Mouse (Mus musculus) CH12.LX (cell line): Measurements from ENCODE around the gene Nipbl. TPM values are rescaled to one million over a fixed set of nuclear protein-coding genes. Genes with fewer than 3 reads are reported as not detected.

Experiments
- DNase-seq: peaks from one replicate; pipeline ENCODE4 v3.0.0-alpha.2; 2013; ENCODE audit errors: extremely low read depth
- H3K27ac ChIP-seq: 2 replicates; pipeline ENCODE4 v1.5.1; 2012; ENCODE audit warnings: low read depth, mild to moderate bottlenecking, control low read depth, moderate library complexity; ENCODE audit not compliant: insufficient read depth
- H3K27me3 ChIP-seq: replicated peaks from 2 replicates; pipeline ENCODE3; 2012; ENCODE audit warnings: inconsistent platforms
- H3K36me3 ChIP-seq, 2 experiments: replicated peaks in 1 of 2; 2 replicates each; pipeline versions ENCODE3 to v1.6.1; 2012; ENCODE audit warnings: inconsistent platforms in 1 of 2, low read length in 1 of 2, mild to moderate bottlenecking in 1 of 2, mixed read lengths in 1 of 2, moderate library complexity in 1 of 2; ENCODE audit not compliant: control insufficient read depth in 1 of 2, insufficient read depth in 1 of 2
- H3K4me1 ChIP-seq, 2 experiments: 2 replicates each; pipeline ENCODE4 v1.6.1; 2012; ENCODE audit warnings: inconsistent platforms in 1 of 2, moderate library complexity in 1 of 2; ENCODE audit not compliant: insufficient read depth in 2 of 2, control insufficient read depth in 1 of 2
- H3K4me2 ChIP-seq: 2 replicates; pipeline ENCODE4 v1.6.1; 2012; ENCODE audit warnings: low read depth, mild to moderate bottlenecking, control low read depth; ENCODE audit not compliant: poor library complexity, insufficient read depth, severe bottlenecking
- H3K4me3 ChIP-seq, 3 experiments: fragments of 150-350 bp in 1 of 3; sonication (generic) in 1 of 3; replicated peaks in 1 of 3; 2 replicates each; pipeline versions ENCODE3 to v1.5.1; 2011 to 2012; ENCODE audit warnings: low read depth in 2 of 3, low read length in 2 of 3, mild to moderate bottlenecking in 2 of 3, moderate library complexity in 2 of 3, control low read depth in 1 of 3, improper control_type of control experiment in 1 of 3, inconsistent platforms in 1 of 3, mixed read lengths in 1 of 3; ENCODE audit not compliant: poor library complexity in 1 of 3
- H3K79me2 ChIP-seq: replicated peaks from 2 replicates; pipeline ENCODE4 v1.6.1; 2012; ENCODE audit warnings: mild to moderate bottlenecking, moderate library complexity; ENCODE audit not compliant: control insufficient read depth, poor library complexity, insufficient read depth, severe bottlenecking; ENCODE audit errors: extremely low read depth
- H3K9ac ChIP-seq: 2 replicates; pipeline ENCODE4 v1.6.1; 2012; ENCODE audit warnings: low read depth, mild to moderate bottlenecking, control low read depth, moderate library complexity; ENCODE audit not compliant: insufficient read depth
- H3K9me3 ChIP-seq: replicated peaks from 2 replicates; pipeline ENCODE3; 2012; ENCODE audit warnings: low read length, inconsistent platforms, mixed read lengths
- BHLHE40 ChIP-seq: IDR thresholded peaks from 2 replicates; pipeline ENCODE4 v1.6.1; 2011; ENCODE audit warnings: mild to moderate bottlenecking, low read depth, low read length, improper control_type of control experiment
- CTCF ChIP-seq, 2 experiments: IDR thresholded peaks in 1 of 2; conservative IDR thresholded peaks in 1 of 2; 2 replicates each; pipeline ENCODE4 v1.5.1; 2011 to 2012; ENCODE audit warnings: low read depth in 2 of 2, low read length in 2 of 2, improper control_type of control experiment in 1 of 2, inconsistent platforms in 1 of 2, mild to moderate bottlenecking in 1 of 2, moderate library complexity in 1 of 2
- E2F4 ChIP-seq: IDR thresholded peaks from 2 replicates; pipeline ENCODE4 v1.6.1; 2011; ENCODE audit warnings: low read depth, low read length, improper control_type of control experiment; ENCODE audit not compliant: insufficient replicate concordance
- EP300 ChIP-seq: IDR thresholded peaks from 2 replicates; pipeline ENCODE4 v1.6.1; 2011; ENCODE audit warnings: low read length, improper control_type of control experiment
- ETS1 ChIP-seq: conservative IDR thresholded peaks from 2 replicates; pipeline ENCODE4 v1.6.1; 2012; ENCODE audit warnings: low read depth, mild to moderate bottlenecking, inconsistent platforms, low read length, improper control_type of control experiment, moderate library complexity
- GABPA ChIP-seq: IDR thresholded peaks from 2 replicates; pipeline ENCODE4 v1.6.1; 2012; ENCODE audit warnings: low read depth, low read length, improper control_type of control experiment, inconsistent platforms; ENCODE audit not compliant: insufficient replicate concordance
- HCFC1 ChIP-seq: IDR thresholded peaks from 2 replicates; pipeline ENCODE4 v1.6.1; 2012; ENCODE audit warnings: low read depth, mild to moderate bottlenecking, inconsistent platforms, low read length, improper control_type of control experiment
- IRF4 ChIP-seq: IDR thresholded peaks from 2 replicates; pipeline ENCODE4 v1.6.1; 2014; ENCODE audit warnings: low read depth, mild to moderate bottlenecking, inconsistent platforms, low read length, improper control_type of control experiment
- JUN ChIP-seq: IDR thresholded peaks from 2 replicates; pipeline ENCODE4 v1.6.1; 2011; ENCODE audit warnings: low read depth, mild to moderate bottlenecking, low read length, improper control_type of control experiment, moderate library complexity; ENCODE audit not compliant: insufficient read depth
- JUND ChIP-seq: conservative IDR thresholded peaks from 2 replicates; pipeline ENCODE4 v1.6.1; 2011; ENCODE audit warnings: low read depth, low read length, improper control_type of control experiment
- MAFK ChIP-seq: IDR thresholded peaks from 2 replicates; pipeline ENCODE4 v1.6.1; 2011; ENCODE audit warnings: low read length, improper control_type of control experiment; ENCODE audit not compliant: insufficient replicate concordance
- MAX ChIP-seq: IDR thresholded peaks from 2 replicates; pipeline ENCODE4 v1.6.1; 2011; ENCODE audit warnings: low read length, improper control_type of control experiment
- MEF2A ChIP-seq: IDR thresholded peaks from 2 replicates; pipeline ENCODE4 v1.6.1; 2014; ENCODE audit warnings: low read depth, mild to moderate bottlenecking, inconsistent platforms, low read length, improper control_type of control experiment, borderline replicate concordance
- MXI1 ChIP-seq: IDR thresholded peaks from 2 replicates; pipeline ENCODE4 v1.6.1; 2011; ENCODE audit warnings: mild to moderate bottlenecking, low read depth, low read length, improper control_type of control experiment
- MYC ChIP-seq: IDR thresholded peaks from 2 replicates; pipeline ENCODE4 v1.6.1; 2011; ENCODE audit warnings: low read depth, mild to moderate bottlenecking, improper control_type of control experiment, low read length
- NELFE ChIP-seq: IDR thresholded peaks from 2 replicates; pipeline ENCODE4 v1.6.1; 2011; ENCODE audit warnings: low read depth, low read length, improper control_type of control experiment
- PAX5 ChIP-seq: IDR thresholded peaks from 2 replicates; pipeline ENCODE4 v1.6.1; 2012; ENCODE audit warnings: low read length, inconsistent platforms, mixed read lengths
- POLR2AphosphoS2 ChIP-seq: IDR thresholded peaks from 2 replicates; pipeline ENCODE4 v1.6.1; 2011; ENCODE audit warnings: low read depth, low read length, improper control_type of control experiment
- RCOR1 ChIP-seq: conservative IDR thresholded peaks from 2 replicates; pipeline ENCODE4 v1.6.1; 2012; ENCODE audit warnings: low read depth, mild to moderate bottlenecking, inconsistent platforms, low read length, improper control_type of control experiment
- SIN3A ChIP-seq: IDR thresholded peaks from 2 replicates; pipeline ENCODE4 v1.6.1; 2012; ENCODE audit warnings: low read length, improper control_type of control experiment, inconsistent platforms
- TBP ChIP-seq: conservative IDR thresholded peaks from 2 replicates; pipeline ENCODE4 v1.6.1; 2011; ENCODE audit warnings: low read depth, low read length, improper control_type of control experiment
- TCF12 ChIP-seq: IDR thresholded peaks from 2 replicates; pipeline ENCODE4 v1.6.1; 2014; ENCODE audit warnings: low read depth, mild to moderate bottlenecking, inconsistent platforms, low read length, improper control_type of control experiment
- UBTF ChIP-seq: IDR thresholded peaks from 2 replicates; pipeline ENCODE4 v1.6.1; 2012; ENCODE audit warnings: low read depth, mild to moderate bottlenecking, inconsistent platforms, low read length, improper control_type of control experiment, moderate library complexity
- USF1 ChIP-seq: IDR thresholded peaks from 2 replicates; pipeline ENCODE4 v1.6.1; 2014; ENCODE audit warnings: low read depth, mild to moderate bottlenecking, inconsistent platforms, low read length, improper control_type of control experiment
- ZC3H11A ChIP-seq: IDR thresholded peaks from 2 replicates; pipeline ENCODE4 v1.6.1; 2012; ENCODE audit warnings: low read depth, mild to moderate bottlenecking, inconsistent platforms, low read length, improper control_type of control experiment
- ZKSCAN1 ChIP-seq: IDR thresholded peaks from 2 replicates; pipeline ENCODE4 v1.6.1; 2012; ENCODE audit warnings: low read depth, inconsistent platforms, low read length, improper control_type of control experiment, borderline replicate concordance
- ZNF384 ChIP-seq: IDR thresholded peaks from 2 replicates; pipeline ENCODE4 v1.6.1; 2012; ENCODE audit warnings: low read depth, low read length, improper control_type of control experiment, inconsistent platforms
- dilution Hi-C: fragments of 300-500 bp; cut with MboI; formaldehyde crosslinking; loops from 2 replicates; pipeline ENCODE4 v1.14.3; 2020; ENCODE audit warnings: low sequenced_read_pairs; ENCODE audit not compliant: extremely low pct_unique_long_range_greater_than_20kb, extremely low pct_ligation_motif_present
- in situ Hi-C: fragments of 300-500 bp; cut with MboI; formaldehyde crosslinking; loops from 3 replicates; pipeline ENCODE4 v1.14.3; 2019; ENCODE audit warnings: low sequenced_read_pairs, low pct_ligation_motif_present, low pct_unique_long_range_greater_than_20kb, mixed read lengths
- polyA plus RNA-seq: library from polyadenylated mRNA; unstranded; fragments of >175 nt; gene quantifications from 2 replicates; pipeline ENCODE4 v1.2.1, GENCODE M21; 2012; ENCODE audit warnings: low read depth; ENCODE audit not compliant: insufficient read length
- total RNA-seq, 2 experiments: library from RNA; depleted of rRNA; stranded (reverse); fragments of 300-350 nt in 1 of 2; fragments of >200 nt in 1 of 2; gene quantifications; 2 replicates each; pipeline ENCODE4 v1.2.3; 2012 to 2014

The Nipbl gene
- total and polyA plus RNA-seq, 3 experiments: 16.3 to 30.8 (median 19.8) TPM

- no peak overlapping the region for H3K27ac ChIP-seq
- in situ Hi-C loops: no loop called here
- H3K79me2 ChIP-seq: no peaks in the 10 kb centered on the region
- DNase-seq: no peak
- TF ChIP-seq CTCF (conservative IDR thresholded peaks at IDR 0.05 in 1 of 2, IDR thresholded peaks at IDR 0.05 in 1 of 2; ENCODE audit: low read depth in 2 of 2, low read length in 2 of 2) (no peak), HCFC1 (no peak), TBP (no peak), ZC3H11A (no peak), MXI1 (no peak), POLR2AphosphoS2 (no peak), EP300 (no peak), MYC (no peak), RCOR1 (no peak), BHLHE40 (no peak), ZNF384 (no peak), ZKSCAN1 (no peak), GABPA (no peak), USF1 (no peak), PAX5 (no peak), TCF12 (no peak), SIN3A (no peak), E2F4 (no peak), UBTF (no peak)
- H3K9ac ChIP-seq: no peak overlapping the region
- H3K4me3 ChIP-seq: no peak overlapping the region
- dilution Hi-C loops: no loop called here
- H3K36me3 ChIP-seq: peaks cover 37 to 51% of the 10 kb centered on the region in 2 experiments
- H3K4me2 ChIP-seq: no peak overlapping the region
- no peaks in the 10 kb centered on the region for H3K27me3 ChIP-seq
- H3K4me1 ChIP-seq: no peaks in the 10 kb centered on the region
- no peaks in the 10 kb centered on the region for H3K9me3 ChIP-seq
Measured at GRCm38 (mm10) chr15:8319191-8319590, 125.1 kb downstream of the Nipbl start.

- H3K9ac ChIP-seq: no peak overlapping the region
- H3K4me2 ChIP-seq: no peak overlapping the region
- DNase-seq: no peak
- no peak for TF ChIP-seq TBP
- no peak for TF ChIP-seq IRF4
- TF ChIP-seq JUN: no peak
- TF ChIP-seq ETS1: no peak
- no peak for TF ChIP-seq MAFK
- no peak for TF ChIP-seq CTCF (conservative IDR thresholded peaks at IDR 0.05 in 1 of 2, IDR thresholded peaks at IDR 0.05 in 1 of 2; ENCODE audit: low read depth in 2 of 2, low read length in 2 of 2)
- TF ChIP-seq MAX: no peak
- no peak for TF ChIP-seq MEF2A
- TF ChIP-seq USF1: no peak
- no peak for TF ChIP-seq JUND
- no peak for TF ChIP-seq E2F4
- no peak for TF ChIP-seq NELFE
- no peak for TF ChIP-seq ZKSCAN1
- dilution Hi-C loops: no loop called here
- no peak overlapping the region for H3K27ac ChIP-seq
- in situ Hi-C loops: no loop called here
- H3K27me3 ChIP-seq: no peaks in the 10 kb centered on the region
- no peaks in the 10 kb centered on the region for H3K4me1 ChIP-seq
- no peak overlapping the region for H3K4me3 ChIP-seq
- peaks cover 28 to 44% of the 10 kb centered on the region in 2 experiments for H3K36me3 ChIP-seq
- H3K79me2 ChIP-seq: no peaks in the 10 kb centered on the region
- no peaks in the 10 kb centered on the region for H3K9me3 ChIP-seq
Measured at GRCm38 (mm10) chr15:8317381-8317780, 126.9 kb downstream of the Nipbl start.
